Mouse (Mus musculus) ovary, postnatal 36 days (tissue): Measurements from ENCODE around the gene Serinc5.

Experiments
- DNase-seq: peaks from one replicate; pipeline ENCODE4 v3.0.0; 2022; ENCODE audit warnings: low spot score, mixed read lengths

The Serinc5 gene

GRCm38 (mm10) chr13:92613094-92613493 is 2.2 kb downstream of the Serinc5 start:
- DNase-seq: no peak

GRCm38 (mm10) chr13:92615201-92615600 is 4.3 kb downstream of the Serinc5 start:
- no peak for DNase-seq

- DNase-seq: no peak
These were observed 5.6 kb downstream of the Serinc5 start for GRCm38 (mm10) chr13:92616459-92616858.

- DNase-seq: no peak
These were observed 15.3 kb downstream of the Serinc5 start for GRCm38 (mm10) chr13:92626196-92626595.

- no peak for DNase-seq
These were observed 15.8 kb downstream of the Serinc5 start for GRCm38 (mm10) chr13:92626725-92627124.

- DNase-seq: no peak
These were observed 18.6 kb downstream of the Serinc5 start for GRCm38 (mm10) chr13:92629509-92629908.

- DNase-seq: no peak
These were observed 20.6 kb downstream of the Serinc5 start for GRCm38 (mm10) chr13:92631450-92631849.

GRCm38 (mm10) chr13:92632550-92632949 is 21.7 kb downstream of the Serinc5 start:
- no peak for DNase-seq

GRCm38 (mm10) chr13:92635040-92635439 is 24.1 kb downstream of the Serinc5 start:
- no peak for DNase-seq

GRCm38 (mm10) chr13:92636226-92636909 is 25.5 kb downstream of the Serinc5 start:
- DNase-seq: no peak

GRCm38 (mm10) chr13:92636910-92637275 is 26.0 kb downstream of the Serinc5 start:
- peak; percentile 49 for DNase-seq

- DNase-seq: no peak
These were observed 28.5 kb downstream of the Serinc5 start for GRCm38 (mm10) chr13:92639093-92640014.

GRCm38 (mm10) chr13:92644199-92644598 is 33.3 kb downstream of the Serinc5 start:
- DNase-seq: no peak

GRCm38 (mm10) chr13:92644753-92645152 is 33.9 kb downstream of the Serinc5 start:
- DNase-seq: no peak

- no peak for DNase-seq
These were observed 36.8 kb downstream of the Serinc5 start for GRCm38 (mm10) chr13:92647695-92648094.

- DNase-seq: no peak
These were observed 38.2 kb downstream of the Serinc5 start for GRCm38 (mm10) chr13:92649111-92649510.

GRCm38 (mm10) chr13:92650956-92651355 is 40.1 kb downstream of the Serinc5 start:
- DNase-seq: no peak

GRCm38 (mm10) chr13:92652498-92652897 is 41.6 kb downstream of the Serinc5 start:
- no peak for DNase-seq

- DNase-seq: peak; percentile 47
These were observed 42.4 kb downstream of the Serinc5 start for GRCm38 (mm10) chr13:92653283-92653682.

GRCm38 (mm10) chr13:92656815-92657513 is 46.1 kb downstream of the Serinc5 start:
- no peak for DNase-seq

GRCm38 (mm10) chr13:92659611-92660010 is 48.7 kb downstream of the Serinc5 start:
- DNase-seq: no peak

- DNase-seq: no peak
These were observed 51.8 kb downstream of the Serinc5 start for GRCm38 (mm10) chr13:92662555-92663286.
